Mouse (Mus musculus): ENCODE results near the gene Brix1. TPM values are rescaled to one million over a fixed set of nuclear protein-coding genes. Genes with fewer than 3 reads are reported as not detected.
"Not testable (repeated sequence)": the region's sequence is repeated elsewhere in the genome, so short reads cannot be mapped to it uniquely, and the experiment has no call there.

Brix1 gene
- polyA plus RNA-seq, 1 experiment from 2014 or later, result 52.3 TPM

DNA sequence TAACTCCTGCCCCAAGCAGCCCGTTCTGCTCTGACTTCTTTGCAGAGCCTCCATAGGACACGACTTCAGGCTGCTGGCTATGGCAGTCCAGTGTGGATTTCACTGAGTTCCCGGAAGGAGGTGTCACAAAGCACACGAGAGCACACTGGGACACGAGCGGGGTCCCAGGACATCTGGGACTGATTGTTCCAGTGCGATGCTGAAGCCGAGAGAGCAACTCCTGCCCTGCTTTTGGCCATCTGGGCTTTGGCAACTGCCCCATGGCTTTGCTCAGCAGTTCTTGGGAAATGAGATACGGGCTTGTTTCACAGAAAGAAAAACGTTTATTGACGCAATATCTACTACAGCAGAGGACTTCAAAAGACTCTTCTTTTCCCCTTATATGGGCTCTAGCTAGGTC is 20.4 kb upstream of the Brix1 start:
- H3K27ac ChIP-seq (ENCODE audit: low read length), result no peak overlapping the region
- H3K36me3 ChIP-seq (ENCODE audit: insufficient read depth, low read length), result no peaks in the 10 kb centered on the region
- TF ChIP-seq CTCF (IDR thresholded peaks at IDR 0.05) (no peak), EP300 (IDR thresholded peaks at IDR 0.05) (no peak)
- WGBS, result 46% methylated on average over 11 of the region's 11 CpGs
- no peak overlapping the region for H3K9ac ChIP-seq (replicated peaks; ENCODE audit: low read depth)
- H3K4me1 ChIP-seq (ENCODE audit: insufficient read depth, low read depth, low read length), result no peaks in the 10 kb centered on the region
- peak; percentile 63 for ATAC-seq
- DNase-seq (ENCODE audit: low spot score), result peak; percentile 58
- no peak overlapping the region for H3K4me3 ChIP-seq (ENCODE audit: low read depth, low read length)
- no peaks in the 10 kb centered on the region for H3K9me3 ChIP-seq (ENCODE audit: low read length)
- H3K4me2 ChIP-seq (replicated peaks; ENCODE audit: low read depth, low read length), result no peak overlapping the region
- no peaks in the 10 kb centered on the region for H3K27me3 ChIP-seq (replicated peaks; ENCODE audit: insufficient read depth, low read length)

DNA sequence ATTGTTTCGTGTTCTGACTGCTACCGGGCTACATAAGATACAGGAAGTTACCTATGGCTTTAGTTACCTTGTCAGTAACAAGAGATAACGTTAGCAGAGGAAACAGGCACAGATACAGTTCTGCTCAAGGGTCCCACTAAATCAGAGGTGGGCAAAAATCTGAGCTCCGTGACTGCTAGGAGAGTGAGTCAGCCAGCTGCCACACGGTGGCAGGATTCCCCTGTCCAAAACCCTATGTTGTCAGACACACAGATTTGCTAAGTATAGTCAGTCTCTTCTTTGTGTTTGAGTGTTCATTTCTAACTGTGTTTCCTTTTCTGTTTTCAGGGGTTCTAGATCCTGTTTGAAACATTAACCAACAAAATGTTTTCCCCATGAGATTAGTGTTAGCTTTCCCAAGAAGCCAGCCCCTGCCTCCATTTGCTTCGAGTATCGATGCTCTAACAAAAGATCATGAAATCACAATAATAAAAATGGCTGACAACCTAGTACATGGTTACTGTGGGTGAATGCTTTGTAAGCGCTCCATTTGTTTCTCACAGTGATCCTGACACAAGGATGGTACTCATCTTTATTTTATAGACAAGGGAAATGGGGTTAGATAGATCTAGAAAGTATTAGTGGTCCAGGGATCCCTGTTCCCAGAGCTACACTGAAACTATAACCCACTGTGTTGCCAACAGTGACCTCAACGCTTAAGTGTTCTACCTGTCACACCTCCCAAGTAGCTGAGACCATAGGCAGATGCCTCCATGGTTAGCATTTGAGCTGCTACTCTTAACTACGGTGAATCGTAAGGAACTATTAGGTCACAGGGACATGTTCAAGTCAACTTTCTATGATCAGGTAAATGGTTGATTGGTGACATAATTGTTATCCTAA is 15.3 kb upstream of the Brix1 start:
- Histone ChIP-seq H3K36me3 (ENCODE audit: insufficient read depth, low read length) (no peaks in the 10 kb centered on the region), H3K27ac (ENCODE audit: low read length) (no peak overlapping the region), H3K4me3 (ENCODE audit: low read depth, low read length) (no peak overlapping the region), H3K4me1 (ENCODE audit: insufficient read depth, low read depth, low read length) (no peaks in the 10 kb centered on the region), H3K9me3 (ENCODE audit: low read length) (no peaks in the 10 kb centered on the region), H3K27me3 (replicated peaks; ENCODE audit: insufficient read depth, low read length) (no peaks in the 10 kb centered on the region), H3K4me2 (replicated peaks; ENCODE audit: low read depth, low read length) (no peak overlapping the region), H3K9ac (replicated peaks; ENCODE audit: low read depth) (no peak overlapping the region)
- WGBS, result 54% methylated on average over 11 of the region's 11 CpGs
- TF ChIP-seq EP300 (IDR thresholded peaks at IDR 0.05), result no peak
- peak; percentile 87 for TF ChIP-seq CTCF (IDR thresholded peaks at IDR 0.05)
- ATAC-seq (peak; percentile 63), DNase-seq (ENCODE audit: low spot score) (peak; percentile 76)

DNA sequence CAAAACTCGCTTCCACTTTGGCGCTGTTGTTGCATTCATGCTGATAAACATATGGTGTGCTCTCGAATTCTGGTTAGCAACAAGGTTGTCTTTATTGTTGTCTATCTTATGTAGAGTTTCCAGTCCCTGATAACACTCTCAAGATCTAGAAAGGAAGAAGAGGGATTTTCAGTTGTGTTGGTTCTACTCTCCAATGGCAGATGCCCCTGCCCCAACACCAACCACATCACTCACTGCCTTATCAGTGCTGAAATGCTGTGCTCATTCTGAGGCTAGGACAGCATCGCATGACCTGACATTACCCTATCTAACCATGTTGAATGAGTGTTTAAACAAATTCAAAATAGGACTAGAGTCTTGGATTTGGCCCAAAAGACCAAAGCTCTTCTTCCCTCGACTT is 14.3 kb upstream of the Brix1 start:
- WGBS, result 68% methylated on average over 5 of the region's 5 CpGs
- Histone ChIP-seq H3K9me3 (ENCODE audit: low read length) (no peaks in the 10 kb centered on the region), H3K4me2 (replicated peaks; ENCODE audit: low read depth, low read length) (no peak overlapping the region), H3K27me3 (replicated peaks; ENCODE audit: insufficient read depth, low read length) (no peaks in the 10 kb centered on the region), H3K36me3 (ENCODE audit: insufficient read depth, low read length) (no peaks in the 10 kb centered on the region), H3K9ac (replicated peaks; ENCODE audit: low read depth) (no peak overlapping the region), H3K4me3 (ENCODE audit: low read depth, low read length) (no peak overlapping the region), H3K27ac (ENCODE audit: low read length) (no peak overlapping the region), H3K4me1 (ENCODE audit: insufficient read depth, low read depth, low read length) (no peaks in the 10 kb centered on the region)
- no peak for TF ChIP-seq EP300 (IDR thresholded peaks at IDR 0.05)
- no peak for TF ChIP-seq CTCF (IDR thresholded peaks at IDR 0.05)
- ATAC-seq (no peak), DNase-seq (ENCODE audit: low spot score) (no peak)

DNA sequence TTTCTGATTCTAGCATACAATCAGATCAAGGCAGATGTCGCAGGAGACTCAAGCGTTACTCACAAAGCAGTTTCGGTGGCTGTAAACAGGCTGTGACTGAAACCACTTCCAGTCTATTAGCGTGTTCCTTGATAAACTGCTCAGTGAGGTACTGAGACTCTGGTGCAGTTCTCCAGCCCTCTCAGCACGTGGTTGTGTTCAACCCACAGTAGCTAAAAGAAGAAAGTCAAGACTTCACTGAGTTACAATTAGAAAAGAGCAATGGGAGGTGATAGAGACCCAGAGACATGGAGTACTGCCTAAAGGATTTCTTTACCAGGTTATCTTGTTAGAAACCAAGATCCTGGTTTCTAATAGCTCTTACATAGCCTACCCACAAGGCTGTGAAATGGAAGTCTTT is 13.8 kb upstream of the Brix1 start:
- H3K36me3 ChIP-seq (ENCODE audit: insufficient read depth, low read length), result no peaks in the 10 kb centered on the region
- WGBS, result 68% methylated on average over 5 of the region's 5 CpGs
- no peaks in the 10 kb centered on the region for H3K9me3 ChIP-seq (ENCODE audit: low read length)
- no peak overlapping the region for H3K27ac ChIP-seq (ENCODE audit: low read length)
- TF ChIP-seq EP300 (IDR thresholded peaks at IDR 0.05), result no peak
- no peaks in the 10 kb centered on the region for H3K4me1 ChIP-seq (ENCODE audit: insufficient read depth, low read depth, low read length)
- H3K9ac ChIP-seq (replicated peaks; ENCODE audit: low read depth), result no peak overlapping the region
- H3K27me3 ChIP-seq (replicated peaks; ENCODE audit: insufficient read depth, low read length), result no peaks in the 10 kb centered on the region
- DNase-seq (ENCODE audit: low spot score), result no peak
- H3K4me3 ChIP-seq (ENCODE audit: low read depth, low read length), result no peak overlapping the region
- ATAC-seq, result no peak
- H3K4me2 ChIP-seq (replicated peaks; ENCODE audit: low read depth, low read length), result no peak overlapping the region

DNA sequence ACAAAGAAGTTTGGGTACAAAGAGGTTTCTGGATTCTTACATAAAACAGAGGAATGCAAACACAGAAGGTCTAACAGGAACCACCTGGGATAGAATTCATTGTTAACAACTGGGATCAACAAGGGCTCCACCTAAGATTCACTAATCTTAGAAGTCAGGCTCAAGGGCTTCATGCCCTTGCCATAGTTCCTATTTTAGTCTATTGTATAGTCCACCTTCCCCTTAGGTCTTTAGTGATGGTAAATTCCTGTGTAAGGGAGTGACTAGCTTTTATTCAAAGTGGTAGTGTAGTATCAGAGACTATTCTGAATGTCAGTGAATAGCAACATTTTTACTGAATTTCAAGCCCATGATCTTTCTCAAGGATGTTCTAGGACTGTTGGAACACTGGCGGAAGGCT is 10.9 kb upstream of the Brix1 start:
- not testable (repeated sequence) for H3K27ac ChIP-seq (ENCODE audit: low read length)

DNA sequence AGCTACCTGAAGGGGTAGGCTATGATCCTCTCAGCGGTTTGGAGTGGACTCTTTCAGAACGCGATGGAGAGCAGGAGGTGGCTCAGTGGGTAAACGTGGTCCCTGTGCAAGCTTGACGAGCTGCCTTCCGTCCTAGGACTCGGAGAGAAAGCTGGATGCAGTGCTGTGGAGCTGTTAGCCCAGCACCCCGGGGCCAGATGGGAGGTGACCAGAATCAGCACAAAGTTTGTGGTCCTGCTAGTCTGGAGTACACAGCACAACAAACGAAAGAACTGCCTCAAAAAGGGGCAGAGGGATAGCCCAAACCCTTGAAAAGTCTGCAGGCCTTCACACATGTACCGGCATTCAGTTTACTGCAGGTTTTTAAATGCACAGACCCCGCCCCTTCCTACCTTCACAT is 10.2 kb upstream of the Brix1 start:
- Histone ChIP-seq H3K4me2 (replicated peaks; ENCODE audit: low read depth, low read length) (no peak overlapping the region), H3K36me3 (ENCODE audit: insufficient read depth, low read length) (no peaks in the 10 kb centered on the region; the same call in 1 of the 2 replicates), H3K27ac (ENCODE audit: low read length) (no peak overlapping the region), H3K4me3 (ENCODE audit: low read depth, low read length) (no peak overlapping the region), H3K9me3 (ENCODE audit: low read length) (no peaks in the 10 kb centered on the region), H3K4me1 (ENCODE audit: insufficient read depth, low read depth, low read length) (no peaks in the 10 kb centered on the region), H3K9ac (replicated peaks; ENCODE audit: low read depth) (no peak overlapping the region), H3K27me3 (replicated peaks; ENCODE audit: insufficient read depth, low read length) (no peaks in the 10 kb centered on the region)
- no peak for ATAC-seq
- TF ChIP-seq CTCF (IDR thresholded peaks at IDR 0.05), result no peak
- TF ChIP-seq EP300 (IDR thresholded peaks at IDR 0.05), result no peak
- WGBS, result 81% methylated on average over 11 of the region's 11 CpGs
- DNase-seq (ENCODE audit: low spot score), result no peak

More for the DNA sequence above, 10.9 kb upstream of the Brix1 start:
- not testable (repeated sequence) for H3K4me2 ChIP-seq (replicated peaks; ENCODE audit: low read depth, low read length); ATAC-seq; H3K9ac ChIP-seq (replicated peaks; ENCODE audit: low read depth); H3K9me3 ChIP-seq (ENCODE audit: low read length); H3K27me3 ChIP-seq (replicated peaks; ENCODE audit: insufficient read depth, low read length); H3K36me3 ChIP-seq (ENCODE audit: insufficient read depth, low read length); DNase-seq (ENCODE audit: low spot score); H3K4me3 ChIP-seq (ENCODE audit: low read depth, low read length); H3K4me1 ChIP-seq (ENCODE audit: insufficient read depth, low read depth, low read length)
- 89% methylated on average over 1 of the region's 1 CpGs for WGBS

All from lung, postnatal 0 days (tissue).